Mouse (Mus musculus) ES-E14 (cell line): ENCODE results near the gene Zfyve28. TPM values are rescaled to one million over a fixed set of nuclear protein-coding genes. Genes with fewer than 3 reads are reported as not detected.

ENCODE experiments used
- DNase-seq: peaks from one replicate; pipeline ENCODE4 v3.0.0-alpha.2; 2013; ENCODE audit warnings: low read depth, low spot score
- H3K27ac ChIP-seq: 2 replicates; pipeline ENCODE4 v1.5.1; 2012; ENCODE audit warnings: low read depth, mild to moderate bottlenecking, low read length, moderate library complexity, mixed read lengths; ENCODE audit not compliant: poor library complexity, insufficient read depth, severe bottlenecking
- H3K36me3 ChIP-seq: 2 replicates; pipeline ENCODE4 v1.6.1; 2012; ENCODE audit warnings: mild to moderate bottlenecking, low read length, moderate library complexity, mixed read lengths; ENCODE audit not compliant: control insufficient read depth, poor library complexity, insufficient read depth, severe bottlenecking
- H3K4me1 ChIP-seq, 2 experiments: fragments of 150-350 bp in 1 of 2; sonication (generic) in 1 of 2; 2 replicates each; pipeline ENCODE4 v1.6.1; 2012; ENCODE audit warnings: low read length in 2 of 2, mild to moderate bottlenecking in 1 of 2, mixed read lengths in 1 of 2; ENCODE audit not compliant: control insufficient read depth in 2 of 2, insufficient read depth in 2 of 2, poor library complexity in 1 of 2
- H3K4me3 ChIP-seq, 2 experiments: fragments of 150-350 bp in 1 of 2; sonication (generic) in 1 of 2; 2 replicates each; pipeline ENCODE4 v1.5.1; 2012; ENCODE audit warnings: low read length in 2 of 2, low read depth in 1 of 2, mild to moderate bottlenecking in 1 of 2, mixed read lengths in 1 of 2; ENCODE audit not compliant: insufficient read depth in 1 of 2, poor library complexity in 1 of 2, severe bottlenecking in 1 of 2
- H3K9ac ChIP-seq: 2 replicates; pipeline ENCODE4 v1.6.1; 2012; ENCODE audit warnings: low read depth, mild to moderate bottlenecking, low read length, mixed read lengths; ENCODE audit not compliant: poor library complexity, insufficient read depth, severe bottlenecking
- H3K9me3 ChIP-seq: fragments of 150-350 bp; sonication (generic); 2 replicates; pipeline ENCODE4 v1.6.1; 2012; ENCODE audit warnings: low read depth, mild to moderate bottlenecking, low read length; ENCODE audit not compliant: control insufficient read depth, insufficient read depth
- CHD2 ChIP-seq: IDR thresholded peaks from 2 replicates; pipeline ENCODE4 v1.6.1; 2014; ENCODE audit warnings: mild to moderate bottlenecking, low read depth, low read length, inconsistent platforms
- HCFC1 ChIP-seq: IDR thresholded peaks from 2 replicates; pipeline ENCODE4 v1.6.1; 2012; ENCODE audit warnings: low read length, inconsistent platforms, borderline replicate concordance; ENCODE audit not compliant: insufficient read depth
- MAFK ChIP-seq: IDR thresholded peaks from 2 replicates; pipeline ENCODE4 v1.6.1; 2014; ENCODE audit warnings: mild to moderate bottlenecking, low read depth, low read length, inconsistent platforms; ENCODE audit not compliant: insufficient read depth
- ZC3H11A ChIP-seq: IDR thresholded peaks from 2 replicates; pipeline ENCODE4 v1.6.1; 2012; ENCODE audit warnings: low read depth, mild to moderate bottlenecking, inconsistent platforms, low read length, borderline replicate concordance
- ZNF384 ChIP-seq: IDR thresholded peaks from 2 replicates; pipeline ENCODE4 v1.6.1; 2012; ENCODE audit warnings: low read depth, low read length, inconsistent platforms
- in situ Hi-C, 2 experiments: fragments of 600-800 bp; cut with MboI; formaldehyde crosslinking; loops; one replicate each; pipeline ENCODE4 v1.15.1; 2025; ENCODE audit warnings: low sequenced_read_pairs in 2 of 2, inconsistent platforms in 1 of 2; ENCODE audit not compliant: unreplicated experiment in 2 of 2
- total RNA-seq: library from RNA; depleted of rRNA; stranded (reverse); fragments of 300-350 nt; gene quantifications from 2 replicates; pipeline ENCODE4 v1.2.3, GENCODE M21; 2012

Gene Zfyve28
- total RNA-seq, 1 experiment = 12.3 TPM

DNA sequence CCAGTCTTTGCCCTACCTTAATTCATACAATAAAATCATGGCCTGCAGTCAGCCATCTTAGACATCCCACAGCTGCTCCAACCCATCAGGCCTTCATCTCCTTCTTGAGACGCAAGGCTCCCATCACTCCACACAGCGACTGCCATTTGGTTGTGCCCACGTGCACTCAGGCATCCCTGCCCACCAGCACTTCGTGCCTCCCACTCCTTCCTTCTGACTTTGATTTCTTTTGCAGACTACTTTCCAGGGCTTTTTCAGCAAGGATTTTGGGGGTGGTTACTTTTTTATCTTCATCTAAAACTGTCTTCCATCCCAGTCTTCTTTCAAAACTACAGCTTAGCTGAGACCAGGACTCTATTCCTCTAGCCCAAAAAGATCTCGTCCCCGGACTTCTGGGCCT, 11.5 kb downstream of the Zfyve28 start:
- TF ChIP-seq ZNF384 (no peak), MAFK (no peak), CHD2 (no peak), HCFC1 (no peak), ZC3H11A (no peak)

DNA sequence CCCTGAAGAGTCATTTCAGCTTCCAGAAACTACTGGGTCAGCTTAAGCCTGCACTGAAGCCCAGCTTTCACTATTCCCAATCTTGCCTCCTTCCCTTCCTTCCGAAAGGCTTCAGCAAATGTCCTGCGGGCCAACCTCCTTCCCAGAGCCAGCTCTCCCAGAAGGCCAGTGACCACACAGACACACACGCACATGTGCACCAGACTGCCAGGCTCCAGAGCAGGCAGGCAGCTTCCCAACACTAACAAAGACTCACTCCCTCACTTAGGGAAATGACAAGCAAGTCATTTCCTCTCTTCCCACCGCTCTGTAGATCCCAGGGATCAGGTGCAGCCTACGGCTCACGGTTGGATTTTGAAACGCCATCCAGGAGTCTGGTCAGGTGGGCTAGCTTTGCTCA, 12.1 kb downstream of the Zfyve28 start:
- Histone ChIP-seq H3K4me3 (no peak overlapping the region), H3K27ac (no peak overlapping the region), H3K4me1 (peaks cover 0 to 5% of the 10 kb centered on the region in 2 experiments; a peak in 1 of 4 replicates), H3K9ac (no peak overlapping the region), H3K9me3 (no peaks in the 10 kb centered on the region), H3K36me3 (no peaks in the 10 kb centered on the region)
- TF ChIP-seq CHD2 = no peak
- in situ Hi-C loops = no loop called here
- DNase-seq = no peak

More for the DNA sequence above, 11.5 kb downstream of the Zfyve28 start:
- Histone ChIP-seq H3K36me3 (no peaks in the 10 kb centered on the region), H3K4me3 (no peak overlapping the region), H3K9ac (no peak overlapping the region), H3K27ac (no peak overlapping the region), H3K4me1 (peaks cover 2 to 5% of the 10 kb centered on the region in 2 experiments; a peak in 2 of 4 replicates), H3K9me3 (no peaks in the 10 kb centered on the region)
- DNase-seq = no peak
- in situ Hi-C loops = no loop called here

DNA sequence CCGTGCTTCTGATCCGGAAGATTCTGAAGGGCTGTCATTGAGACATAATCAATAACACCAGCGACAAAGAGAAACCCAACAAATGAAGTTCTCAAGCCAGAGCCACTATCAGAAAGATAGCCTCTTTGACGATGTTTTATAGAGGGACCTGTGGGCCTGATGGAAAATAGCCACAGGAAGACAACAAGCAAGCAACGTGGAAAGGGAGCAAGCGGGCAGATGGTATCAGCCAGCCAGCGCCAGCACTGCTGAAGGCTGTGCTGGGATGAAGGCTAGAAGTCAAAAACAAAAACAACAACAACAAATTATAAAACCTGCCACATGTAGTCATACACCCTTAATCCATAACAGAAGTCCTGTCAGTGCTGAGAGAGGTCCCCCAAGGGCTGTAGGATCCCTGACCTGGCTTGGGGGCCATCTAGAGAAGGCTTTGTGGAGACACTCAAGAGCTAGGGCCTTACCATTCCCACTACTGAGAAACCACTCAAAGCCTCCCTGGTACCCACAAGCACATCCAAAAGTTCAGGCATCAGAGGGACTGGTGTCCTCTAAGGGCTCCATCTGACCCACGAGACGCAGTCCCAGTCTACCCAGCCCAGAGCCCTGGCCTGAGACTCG, 13.5 kb downstream of the Zfyve28 start:
- no peak for TF ChIP-seq ZNF384
- no peak for TF ChIP-seq HCFC1
- TF ChIP-seq MAFK = no peak
- no peak for TF ChIP-seq CHD2
- TF ChIP-seq ZC3H11A = no peak
- DNase-seq = no peak
- in situ Hi-C loops = no loop called here
- no peak overlapping the region for H3K9ac ChIP-seq
- H3K36me3 ChIP-seq = no peaks in the 10 kb centered on the region
- H3K4me1 ChIP-seq = peaks cover 0 to 3% of the 10 kb centered on the region in 2 experiments; a peak in 1 of 4 replicates
- no peak overlapping the region for H3K4me3 ChIP-seq
- H3K9me3 ChIP-seq = no peaks in the 10 kb centered on the region
- no peak overlapping the region for H3K27ac ChIP-seq

DNA sequence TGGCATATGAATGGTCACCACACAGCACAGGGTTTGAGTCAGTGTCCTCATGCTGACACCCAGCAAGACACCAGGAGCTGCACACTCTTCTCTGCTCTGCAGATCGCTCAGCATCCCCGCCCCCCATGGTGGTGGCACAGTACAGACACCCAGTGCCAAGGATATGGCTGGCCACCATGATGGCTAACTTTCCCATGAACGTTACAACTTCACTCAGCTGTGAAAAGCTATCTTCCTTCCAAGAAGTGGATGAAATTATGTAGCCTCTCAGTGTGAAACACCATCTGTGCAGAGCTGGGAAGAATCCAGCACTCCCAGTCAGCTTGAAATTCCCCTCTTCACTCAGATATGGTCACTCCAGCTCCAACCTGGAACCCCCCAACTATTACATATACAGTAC, 14.0 kb downstream of the Zfyve28 start:
- no peak for DNase-seq
- Histone ChIP-seq H3K4me3 (no peak overlapping the region), H3K27ac (no peak overlapping the region), H3K36me3 (no peaks in the 10 kb centered on the region), H3K9me3 (no peaks in the 10 kb centered on the region), H3K4me1 (peaks cover 0 to 3% of the 10 kb centered on the region in 2 experiments; a peak in 1 of 4 replicates), H3K9ac (no peak overlapping the region)
- no peak for TF ChIP-seq ZNF384
- TF ChIP-seq MAFK = no peak
- TF ChIP-seq HCFC1 = no peak
- no peak for TF ChIP-seq CHD2
- TF ChIP-seq ZC3H11A = no peak
- in situ Hi-C loops = no loop called here

DNA sequence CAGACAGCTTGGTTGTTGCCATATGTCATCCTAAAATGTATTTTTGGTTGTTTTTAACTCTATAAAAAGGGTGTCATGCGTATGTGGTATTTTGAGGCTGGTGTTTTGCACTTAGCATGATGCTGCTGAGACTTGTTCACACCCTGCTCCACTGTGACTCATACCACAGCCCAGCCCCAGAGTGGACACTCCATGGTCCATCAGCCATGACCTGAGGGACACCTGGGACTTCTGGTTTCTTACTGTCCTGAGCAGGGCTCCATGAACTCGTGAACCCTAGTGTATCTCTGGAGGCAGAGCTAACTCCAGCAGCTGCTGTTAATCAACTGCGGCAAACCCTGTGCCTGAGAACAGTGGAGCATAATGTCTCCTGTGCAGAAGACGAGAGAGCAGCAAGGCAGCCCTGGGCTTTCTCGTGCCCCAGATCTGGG, 15.0 kb downstream of the Zfyve28 start:
- TF ChIP-seq ZNF384 (no peak), ZC3H11A (no peak), HCFC1 (no peak), MAFK (no peak), CHD2 (no peak)
- in situ Hi-C loops = no loop called here
- no peak for DNase-seq
- H3K9me3 ChIP-seq = no peaks in the 10 kb centered on the region
- H3K9ac ChIP-seq = no peak overlapping the region
- H3K4me1 ChIP-seq = peaks cover 0 to 3% of the 10 kb centered on the region in 2 experiments; a peak in 1 of 4 replicates
- H3K36me3 ChIP-seq = no peaks in the 10 kb centered on the region
- H3K27ac ChIP-seq = no peak overlapping the region
- H3K4me3 ChIP-seq = no peak overlapping the region
